Mouse (Mus musculus) forebrain, embryonic 13.5 days (tissue): ENCODE results near the gene Jph2. TPM values are rescaled to one million over a fixed set of nuclear protein-coding genes. Genes with fewer than 3 reads are reported as not detected.

Experiments used
- ATAC-seq: fragments of 200-750 bp; cut with Nextera tagmentation; 2 replicates; pipeline ENCODE4 v1.8.0; 2017
- H3K27ac ChIP-seq: fragments of 300-500 bp; sonication (generic); 2 replicates; pipeline ENCODE4 v1.5.1; 2015; ENCODE audit warnings: inconsistent platforms, mild to moderate bottlenecking, moderate library complexity
- H3K27me3 ChIP-seq: fragments of 300-500 bp; sonication (generic); 2 replicates; pipeline ENCODE4 v1.6.1; 2015; ENCODE audit warnings: mild to moderate bottlenecking, inconsistent platforms
- H3K36me3 ChIP-seq: fragments of 300-500 bp; sonication (generic); 2 replicates; pipeline ENCODE4 v1.6.1; 2015; ENCODE audit warnings: mild to moderate bottlenecking, inconsistent platforms; ENCODE audit not compliant: poor library complexity, severe bottlenecking
- H3K4me1 ChIP-seq: fragments of 300-500 bp; sonication (generic); 2 replicates; pipeline ENCODE4 v1.6.1; 2015; ENCODE audit warnings: inconsistent platforms
- H3K4me2 ChIP-seq: fragments of 300-500 bp; sonication (generic); 2 replicates; pipeline ENCODE4 v1.6.1; 2015; ENCODE audit warnings: inconsistent platforms, mild to moderate bottlenecking, moderate library complexity
- H3K4me3 ChIP-seq: fragments of 300-500 bp; sonication (generic); 2 replicates; pipeline ENCODE4 v1.5.1; 2015; ENCODE audit warnings: mild to moderate bottlenecking, inconsistent platforms
- H3K9ac ChIP-seq: fragments of 300-500 bp; sonication (generic); 2 replicates; pipeline ENCODE4 v1.6.1; 2015; ENCODE audit warnings: mild to moderate bottlenecking, inconsistent platforms
- H3K9me3 ChIP-seq: fragments of 300-500 bp; sonication (generic); replicated peaks from 2 replicates; pipeline ENCODE4 v1.6.1; 2016; ENCODE audit warnings: inconsistent platforms
- WGBS: fragments of 180-500 bp; shearing (Covaris S2); methylation state at CpG from one replicate; pipeline ENCODE4 v1.1.7; 2015; 5-methylcytosine and 5-hydroxymethylcytosine counted together
- polyA plus RNA-seq: library from polyadenylated mRNA; unstranded; fragments of >200 nt; fragmentation: Nextera tagmentation; extraction: Ambion mirVana; gene quantifications from 2 replicates; pipeline ENCODE4 v1.2.1, GENCODE M21; 2015

Jph2 gene
- polyA plus RNA-seq, 1 experiment from 2014 or later = 0.12 TPM

DNA sequence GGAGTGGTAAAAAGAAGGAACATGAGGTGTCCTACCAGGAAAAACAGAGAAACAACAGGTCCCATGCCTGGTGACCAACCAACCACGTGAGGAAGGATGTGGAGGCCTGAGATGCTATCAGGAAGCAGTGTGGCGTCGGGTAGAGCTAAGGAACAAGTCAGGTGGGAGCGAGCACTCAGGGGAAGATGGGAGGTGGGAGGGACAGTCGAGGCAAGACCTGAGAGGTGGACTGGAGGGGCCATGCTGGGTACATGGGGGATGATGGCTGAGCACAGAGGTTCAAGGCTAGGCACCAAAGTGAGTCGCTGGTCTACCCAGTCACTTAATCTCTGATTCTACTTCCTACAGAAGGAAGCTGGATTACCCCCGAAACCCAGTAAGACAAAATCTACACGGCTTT is 42.1 kb downstream of the Jph2 start:
- H3K4me2 ChIP-seq = no peak overlapping the region
- no peak for ATAC-seq
- no peaks in the 10 kb centered on the region for H3K4me1 ChIP-seq
- no peaks in the 10 kb centered on the region for H3K27me3 ChIP-seq
- WGBS = 78% methylated on average over 8 of the region's 8 CpGs
- no peak overlapping the region for H3K4me3 ChIP-seq
- no peak overlapping the region for H3K27ac ChIP-seq
- no peaks in the 10 kb centered on the region for H3K9me3 ChIP-seq
- H3K9ac ChIP-seq = no peak overlapping the region
- H3K36me3 ChIP-seq = no peaks in the 10 kb centered on the region

DNA sequence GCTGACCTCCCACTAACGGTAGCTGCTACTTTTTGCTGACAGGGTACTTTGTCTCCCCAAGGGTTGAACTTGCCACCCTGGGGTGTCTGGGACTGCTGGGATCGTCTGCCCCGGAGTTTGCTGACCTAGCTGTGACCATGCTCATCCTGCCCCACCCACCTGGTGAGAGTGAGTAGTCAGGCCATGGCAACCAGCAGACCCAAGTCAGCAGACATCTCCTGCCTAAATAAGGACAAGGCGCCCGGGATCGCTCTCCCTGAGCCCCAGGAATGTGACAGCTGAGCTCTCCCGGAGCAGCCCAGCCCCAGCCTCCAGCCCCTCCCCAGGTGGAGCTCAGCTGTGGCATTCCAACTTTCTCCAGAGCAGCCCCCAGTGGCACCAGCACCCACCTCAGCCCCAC is 44.1 kb downstream of the Jph2 start:
- ATAC-seq = no peak
- no peaks in the 10 kb centered on the region for H3K27me3 ChIP-seq
- H3K4me2 ChIP-seq = no peak overlapping the region
- no peak overlapping the region for H3K4me3 ChIP-seq
- no peaks in the 10 kb centered on the region for H3K9me3 ChIP-seq
- H3K4me1 ChIP-seq = no peaks in the 10 kb centered on the region
- H3K27ac ChIP-seq = no peak overlapping the region
- 26% methylated on average over 7 of the region's 7 CpGs for WGBS
- no peak overlapping the region for H3K9ac ChIP-seq
- no peaks in the 10 kb centered on the region for H3K36me3 ChIP-seq

GRCm38 (mm10) chr2:163350443-163350842 is 47.4 kb downstream of the Jph2 start:
- H3K4me1 ChIP-seq = no peaks in the 10 kb centered on the region
- no peak overlapping the region for H3K4me2 ChIP-seq
- no peaks in the 10 kb centered on the region for H3K9me3 ChIP-seq
- WGBS = 54% methylated on average over 5 of the region's 5 CpGs
- H3K9ac ChIP-seq = no peak overlapping the region
- no peaks in the 10 kb centered on the region for H3K36me3 ChIP-seq
- no peak overlapping the region for H3K27ac ChIP-seq
- peaks cover 5% of the 10 kb centered on the region; the same call in 1 of the 2 replicates for H3K27me3 ChIP-seq
- H3K4me3 ChIP-seq = no peak overlapping the region
- no peak for ATAC-seq

DNA sequence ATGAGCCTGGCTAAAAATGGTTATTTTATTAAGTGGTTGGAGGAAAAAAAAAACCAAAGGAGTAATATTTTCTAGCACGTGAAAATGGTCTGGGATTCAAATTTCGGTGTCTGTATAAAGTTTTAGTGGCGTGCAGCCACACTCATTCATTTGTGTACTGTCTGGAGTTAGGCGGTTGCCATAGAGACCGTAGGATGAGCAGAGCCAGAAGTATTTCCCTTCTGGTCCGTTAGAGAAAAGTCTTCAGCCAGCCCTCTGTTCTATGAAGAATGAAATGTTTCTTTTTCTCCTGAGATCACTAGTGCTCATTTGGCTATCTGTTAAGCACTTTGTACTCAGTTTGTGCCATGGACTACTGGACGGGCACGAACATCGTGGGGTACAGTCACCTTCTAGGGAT is 48.4 kb downstream of the Jph2 start:
- Histone ChIP-seq H3K4me1 (no peaks in the 10 kb centered on the region), H3K27ac (no peak overlapping the region), H3K9me3 (no peaks in the 10 kb centered on the region), H3K9ac (no peak overlapping the region), H3K4me2 (no peak overlapping the region), H3K4me3 (no peak overlapping the region), H3K27me3 (peaks cover 5% of the 10 kb centered on the region; the same call in 1 of the 2 replicates), H3K36me3 (no peaks in the 10 kb centered on the region)
- ATAC-seq = no peak
- WGBS = 69% methylated on average over 9 of the region's 9 CpGs

GRCm38 (mm10) chr2:163348677-163349076 is 49.1 kb downstream of the Jph2 start:
- H3K9ac ChIP-seq = no peak overlapping the region
- H3K4me3 ChIP-seq = no peak overlapping the region
- peaks cover 5% of the 10 kb centered on the region; the same call in 1 of the 2 replicates for H3K27me3 ChIP-seq
- H3K9me3 ChIP-seq = no peaks in the 10 kb centered on the region
- no peak overlapping the region for H3K27ac ChIP-seq
- H3K4me2 ChIP-seq = no peak overlapping the region
- 82% methylated on average over 7 of the region's 7 CpGs for WGBS
- no peak for ATAC-seq
- no peaks in the 10 kb centered on the region for H3K4me1 ChIP-seq
- no peaks in the 10 kb centered on the region for H3K36me3 ChIP-seq

- Histone ChIP-seq H3K4me3 (no peak overlapping the region), H3K27ac (no peak overlapping the region), H3K9me3 (no peaks in the 10 kb centered on the region), H3K4me2 (no peak overlapping the region), H3K4me1 (no peaks in the 10 kb centered on the region), H3K27me3 (peaks cover 5% of the 10 kb centered on the region; the same call in 1 of the 2 replicates), H3K36me3 (no peaks in the 10 kb centered on the region), H3K9ac (no peak overlapping the region)
- ATAC-seq = no peak
- 83% methylated on average over 8 of the region's 8 CpGs for WGBS
Observed at GRCm38 (mm10) chr2:163347517-163348184, 50.1 kb downstream of the Jph2 start.

- Histone ChIP-seq H3K36me3 (no peaks in the 10 kb centered on the region), H3K27me3 (peaks cover 5% of the 10 kb centered on the region; the same call in 1 of the 2 replicates), H3K9ac (no peak overlapping the region), H3K4me2 (no peak overlapping the region), H3K9me3 (no peaks in the 10 kb centered on the region), H3K4me1 (no peaks in the 10 kb centered on the region), H3K4me3 (no peak overlapping the region), H3K27ac (no peak overlapping the region)
- WGBS = 85% methylated on average over 11 of the region's 11 CpGs
- ATAC-seq = no peak
Observed at GRCm38 (mm10) chr2:163346497-163346896, 51.3 kb downstream of the Jph2 start.

DNA sequence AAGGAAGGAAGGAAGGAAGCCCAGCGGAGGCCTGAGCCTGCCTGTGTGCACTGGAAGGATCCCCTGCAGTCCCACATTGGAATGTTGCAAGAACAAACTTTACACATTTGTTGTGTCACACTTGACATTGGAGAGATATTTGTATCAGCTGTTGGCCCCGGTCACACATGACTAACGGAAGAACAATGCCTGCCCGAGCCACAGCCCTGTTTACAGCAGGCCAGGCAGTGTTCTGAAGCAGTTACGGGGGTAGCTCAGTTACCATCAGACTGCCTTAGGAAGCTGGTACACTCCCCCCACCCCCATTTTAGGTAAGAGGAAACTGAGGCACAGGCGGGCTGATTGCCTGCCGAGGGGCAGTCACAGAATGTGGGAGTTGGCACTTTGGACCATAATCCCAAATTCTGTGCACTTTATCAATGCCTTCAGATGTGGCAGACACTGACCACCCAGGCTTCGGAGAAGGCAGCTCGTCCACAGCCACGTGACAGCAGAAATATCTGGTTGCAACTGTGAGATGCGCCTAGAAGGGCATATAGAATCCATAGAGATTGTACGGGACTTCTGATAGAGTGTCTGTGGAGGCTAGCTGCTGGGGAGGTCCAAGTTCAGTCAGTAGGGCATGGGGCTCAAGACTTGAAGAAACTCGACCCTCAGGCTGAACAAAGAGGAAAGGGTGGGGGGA is 52.7 kb downstream of the Jph2 start:
- no peak for ATAC-seq
- Histone ChIP-seq H3K27me3 (peaks cover 19% of the 10 kb centered on the region), H3K4me2 (no peak overlapping the region), H3K36me3 (no peaks in the 10 kb centered on the region), H3K9me3 (no peaks in the 10 kb centered on the region), H3K9ac (no peak overlapping the region), H3K4me1 (no peaks in the 10 kb centered on the region), H3K27ac (no peak overlapping the region), H3K4me3 (no peak overlapping the region)
- WGBS = 80% methylated on average over 13 of the region's 13 CpGs

GRCm38 (mm10) chr2:163343671-163344070 is 54.1 kb downstream of the Jph2 start:
- Histone ChIP-seq H3K4me1 (peaks cover 8% of the 10 kb centered on the region; the same call in 1 of the 2 replicates), H3K9me3 (no peaks in the 10 kb centered on the region), H3K27ac (no peak overlapping the region), H3K4me3 (no peak overlapping the region), H3K36me3 (no peaks in the 10 kb centered on the region), H3K4me2 (no peak overlapping the region), H3K27me3 (peaks cover 34% of the 10 kb centered on the region), H3K9ac (no peak overlapping the region)
- ATAC-seq = no peak
- 87% methylated on average over 4 of the region's 4 CpGs for WGBS

DNA sequence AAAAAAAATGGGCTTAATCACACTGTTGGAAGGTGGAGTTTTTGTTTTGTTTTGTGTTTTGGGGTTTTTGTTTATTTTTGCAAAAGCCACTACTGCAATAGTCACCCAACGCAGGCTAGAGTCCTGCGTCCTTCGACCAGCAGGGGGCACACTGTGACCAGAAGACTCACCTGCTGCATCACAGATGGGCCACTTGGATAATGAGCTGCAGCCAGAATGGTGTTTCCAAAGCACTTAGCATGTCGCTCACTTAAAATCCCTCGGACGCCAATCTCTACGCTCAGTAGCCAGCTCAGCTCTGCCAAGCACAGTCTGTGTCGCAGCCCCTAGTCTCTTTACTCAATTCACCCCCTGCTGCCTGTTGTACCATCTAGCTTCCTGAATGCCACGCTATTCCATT is 57.5 kb downstream of the Jph2 start:
- Histone ChIP-seq H3K9me3 (no peaks in the 10 kb centered on the region), H3K27me3 (peaks cover 59% of the 10 kb centered on the region), H3K4me1 (peaks cover 8% of the 10 kb centered on the region; the same call in 1 of the 2 replicates), H3K36me3 (no peaks in the 10 kb centered on the region), H3K4me2 (no peak overlapping the region), H3K9ac (no peak overlapping the region), H3K27ac (no peak overlapping the region), H3K4me3 (no peak overlapping the region)
- 19% methylated on average over 9 of the region's 9 CpGs for WGBS
- ATAC-seq = peak; percentile 83

- H3K4me1 ChIP-seq = no peaks in the 10 kb centered on the region
- H3K36me3 ChIP-seq = no peaks in the 10 kb centered on the region
- H3K27ac ChIP-seq = no peak overlapping the region
- H3K9ac ChIP-seq = no peak overlapping the region
- no peak overlapping the region for H3K4me3 ChIP-seq
- peaks cover 23% of the 10 kb centered on the region for H3K27me3 ChIP-seq
- no peak overlapping the region for H3K4me2 ChIP-seq
- H3K9me3 ChIP-seq = no peaks in the 10 kb centered on the region
- 73% methylated on average over 13 of the region's 13 CpGs for WGBS
- ATAC-seq = peak; percentile 33; the same call in 1 of the 2 replicates
Observed at GRCm38 (mm10) chr2:163332368-163333055, 65.3 kb downstream of the Jph2 start.

DNA sequence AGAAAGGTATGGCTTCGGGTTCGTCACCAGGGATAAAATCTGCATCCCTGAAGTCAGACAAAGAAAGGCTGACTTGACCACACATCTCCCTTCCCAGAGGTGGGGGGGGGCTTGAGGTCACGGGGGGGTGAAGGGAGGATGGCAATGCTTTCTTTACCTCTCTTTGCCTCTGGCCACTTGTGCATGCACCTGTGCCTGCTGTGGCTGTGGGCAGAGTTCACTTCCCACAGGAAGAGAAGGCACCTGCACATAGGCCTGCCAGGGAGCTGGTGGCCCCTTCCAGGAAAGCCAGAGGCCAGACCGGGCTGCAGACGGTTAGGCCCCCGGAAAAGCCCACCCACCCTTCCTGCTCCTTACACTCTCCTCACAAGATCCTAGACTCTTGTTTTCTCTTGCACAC is 66.4 kb downstream of the Jph2 start:
- Histone ChIP-seq H3K4me1 (no peaks in the 10 kb centered on the region), H3K9ac (no peak overlapping the region), H3K4me2 (no peak overlapping the region), H3K27me3 (peaks cover 12% of the 10 kb centered on the region), H3K4me3 (no peak overlapping the region), H3K9me3 (no peaks in the 10 kb centered on the region), H3K27ac (no peak overlapping the region), H3K36me3 (no peaks in the 10 kb centered on the region)
- WGBS = 82% methylated on average over 6 of the region's 6 CpGs
- no peak for ATAC-seq
